Mouse (Mus musculus) hindbrain, embryonic 15.5 days (tissue): ENCODE measurements at regions not wholly inside any gene's neighbourhood (a gene's known extent, or its start where the extent isn't known, plus 50 kb on each side); places are given as distances from the start of the nearest gene placed in this dataset.

Experiments used
- ATAC-seq: fragments of 200-750 bp; cut with Nextera tagmentation; 2 replicates; pipeline ENCODE4 v1.8.0; 2017; ENCODE audit warnings: low read depth, moderate number of reproducible peaks, moderate TSS enrichment; ENCODE audit not compliant: low FRiP score
- H3K27ac ChIP-seq: fragments of 300-500 bp; sonication (generic); replicated peaks from 2 replicates; pipeline ENCODE4 v1.5.1; 2015; ENCODE audit warnings: mild to moderate bottlenecking, inconsistent platforms
- H3K27me3 ChIP-seq: fragments of 300-500 bp; sonication (generic); 2 replicates; pipeline ENCODE4 v1.6.1; 2015; ENCODE audit warnings: control low read depth, inconsistent platforms
- H3K36me3 ChIP-seq: fragments of 300-500 bp; sonication (generic); 2 replicates; pipeline ENCODE4 v1.6.1; 2015; ENCODE audit warnings: control low read depth, inconsistent platforms
- H3K4me1 ChIP-seq: fragments of 300-500 bp; sonication (generic); replicated peaks from 2 replicates; pipeline ENCODE4 v1.6.1; 2015; ENCODE audit warnings: control low read depth, inconsistent platforms
- H3K4me2 ChIP-seq: fragments of 300-500 bp; sonication (generic); 2 replicates; pipeline ENCODE4 v1.6.1; 2015; ENCODE audit warnings: moderate library complexity, mild to moderate bottlenecking, inconsistent platforms
- H3K4me3 ChIP-seq: fragments of 300-500 bp; sonication (generic); 2 replicates; pipeline ENCODE4 v1.5.1; 2015; ENCODE audit warnings: mild to moderate bottlenecking, inconsistent platforms
- H3K9ac ChIP-seq: fragments of 300-500 bp; sonication (generic); 2 replicates; pipeline ENCODE4 v1.6.1; 2015; ENCODE audit warnings: inconsistent platforms
- H3K9me3 ChIP-seq: fragments of 300-500 bp; sonication (generic); 2 replicates; pipeline ENCODE4 v1.6.1; 2016; ENCODE audit warnings: control low read depth, inconsistent platforms
- WGBS: fragments of 180-500 bp; shearing (Covaris S2); methylation state at CpG from one replicate; pipeline ENCODE4 v1.1.7; 2015; 5-methylcytosine and 5-hydroxymethylcytosine counted together

- no peaks in the 10 kb centered on the region for H3K9me3 ChIP-seq
Measured at GRCm38 (mm10) chr1:12354531-12354930, 940.6 kb downstream of the A830018L16Rik start.

DNA sequence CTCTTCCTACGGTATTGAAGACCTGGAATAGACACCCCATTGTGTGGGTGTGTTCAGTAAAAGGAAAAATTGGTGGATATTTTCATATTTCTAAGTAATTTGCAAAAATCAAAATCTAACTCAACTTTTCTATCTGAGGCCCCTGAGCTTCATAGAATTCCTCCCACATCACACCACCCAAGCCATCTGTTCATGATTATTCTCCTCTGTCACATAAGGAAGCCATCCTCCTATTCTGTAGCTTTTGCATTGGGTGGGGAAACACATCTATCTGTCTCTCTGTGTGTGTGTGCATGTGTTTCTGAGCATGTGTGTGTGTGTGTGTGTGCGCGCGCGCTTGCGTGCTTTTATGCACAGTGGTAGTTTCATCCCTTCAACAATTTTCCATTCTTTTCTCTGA is 954.0 kb downstream of the A830018L16Rik start:
- 97% methylated on average over 6 of the region's 6 CpGs for WGBS
- Histone ChIP-seq H3K4me3 (no peak overlapping the region), H3K36me3 (no peaks in the 10 kb centered on the region), H3K4me1 (no peaks in the 10 kb centered on the region), H3K4me2 (no peak overlapping the region), H3K27ac (no peak overlapping the region), H3K27me3 (no peaks in the 10 kb centered on the region), H3K9ac (no peak overlapping the region), H3K9me3 (no peaks in the 10 kb centered on the region)
- no peak for ATAC-seq

More at GRCm38 (mm10) chr1:12354531-12354930, 940.6 kb downstream of the A830018L16Rik start:
- no peak overlapping the region for H3K9ac ChIP-seq
- H3K36me3 ChIP-seq = no peaks in the 10 kb centered on the region
- no peak for ATAC-seq
- H3K4me1 ChIP-seq = no peaks in the 10 kb centered on the region
- no peak overlapping the region for H3K27ac ChIP-seq
- no peaks in the 10 kb centered on the region for H3K27me3 ChIP-seq
- H3K4me3 ChIP-seq = no peak overlapping the region
- no peak overlapping the region for H3K4me2 ChIP-seq

- Histone ChIP-seq H3K4me2 (no peak overlapping the region), H3K4me3 (no peak overlapping the region), H3K4me1 (no peaks in the 10 kb centered on the region), H3K36me3 (no peaks in the 10 kb centered on the region), H3K9ac (no peak overlapping the region), H3K27ac (no peak overlapping the region), H3K9me3 (no peaks in the 10 kb centered on the region), H3K27me3 (no peaks in the 10 kb centered on the region)
- ATAC-seq = no peak
Measured at GRCm38 (mm10) chr1:12372968-12373367, 959.1 kb downstream of the A830018L16Rik start.

DNA sequence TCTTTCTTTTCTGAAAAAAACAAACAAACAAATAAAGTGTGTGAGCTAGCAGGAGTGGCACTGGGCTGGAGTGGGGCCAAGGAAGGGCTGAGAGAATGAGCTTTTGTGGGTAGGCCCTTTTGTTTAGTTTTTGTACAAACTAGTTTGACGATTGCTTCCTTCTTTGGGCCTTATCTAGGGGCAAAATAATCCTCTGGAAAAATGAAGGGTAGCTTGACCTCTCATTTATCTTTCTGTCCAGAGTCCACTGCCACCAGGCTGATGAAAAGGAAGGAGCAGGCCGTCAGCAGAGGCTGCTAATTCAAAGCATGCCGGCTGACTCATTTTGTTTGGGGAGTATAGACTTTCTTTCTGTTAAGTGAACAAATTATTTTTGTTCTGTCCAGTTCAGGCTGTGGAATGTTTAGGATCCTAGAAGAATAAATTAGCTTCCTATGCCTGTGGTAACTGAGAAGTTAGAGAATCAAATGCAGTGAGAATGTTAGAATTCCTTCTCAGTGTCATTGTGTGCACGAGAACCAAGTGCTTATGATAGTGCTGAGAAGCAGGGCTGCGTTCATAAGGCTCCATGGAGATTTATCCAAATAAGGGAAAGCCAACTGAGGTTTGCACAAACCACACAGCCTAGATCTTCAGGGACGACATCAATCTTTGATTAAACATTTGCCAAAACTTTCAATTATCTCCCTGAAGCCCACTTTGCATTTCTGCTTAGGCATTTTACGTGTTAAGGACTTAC is 984.4 kb downstream of the A830018L16Rik start:
- Histone ChIP-seq H3K4me1 (peaks cover 8% of the 10 kb centered on the region; the same call in 1 of the 2 replicates), H3K9ac (no peak overlapping the region), H3K4me3 (no peak overlapping the region), H3K27ac (no peak overlapping the region), H3K9me3 (no peaks in the 10 kb centered on the region), H3K4me2 (no peak overlapping the region), H3K27me3 (no peaks in the 10 kb centered on the region), H3K36me3 (no peaks in the 10 kb centered on the region)
- 17% methylated on average over 7 of the region's 7 CpGs for WGBS
- ATAC-seq = no peak

GRCm38 (mm10) chr1:12405391-12406270 is 991.7 kb downstream of the A830018L16Rik start:
- H3K4me3 ChIP-seq = no peak overlapping the region
- no peak overlapping the region for H3K4me2 ChIP-seq
- no peaks in the 10 kb centered on the region for H3K27me3 ChIP-seq
- WGBS = 80% methylated on average over 4 of the region's 4 CpGs
- H3K4me1 ChIP-seq = no peaks in the 10 kb centered on the region
- ATAC-seq = no peak
- no peak overlapping the region for H3K27ac ChIP-seq
- H3K9ac ChIP-seq = no peak overlapping the region
- no peaks in the 10 kb centered on the region for H3K36me3 ChIP-seq
- no peaks in the 10 kb centered on the region for H3K9me3 ChIP-seq

GRCm38 (mm10) chr1:12409738-12410523 is 996.0 kb downstream of the A830018L16Rik start:
- Histone ChIP-seq H3K9me3 (no peaks in the 10 kb centered on the region), H3K4me1 (no peaks in the 10 kb centered on the region), H3K27me3 (no peaks in the 10 kb centered on the region), H3K36me3 (no peaks in the 10 kb centered on the region), H3K4me2 (no peak overlapping the region), H3K9ac (no peak overlapping the region), H3K4me3 (no peak overlapping the region), H3K27ac (no peak overlapping the region)
- WGBS = 34% methylated on average over 6 of the region's 6 CpGs
- ATAC-seq = peak; percentile 84

DNA sequence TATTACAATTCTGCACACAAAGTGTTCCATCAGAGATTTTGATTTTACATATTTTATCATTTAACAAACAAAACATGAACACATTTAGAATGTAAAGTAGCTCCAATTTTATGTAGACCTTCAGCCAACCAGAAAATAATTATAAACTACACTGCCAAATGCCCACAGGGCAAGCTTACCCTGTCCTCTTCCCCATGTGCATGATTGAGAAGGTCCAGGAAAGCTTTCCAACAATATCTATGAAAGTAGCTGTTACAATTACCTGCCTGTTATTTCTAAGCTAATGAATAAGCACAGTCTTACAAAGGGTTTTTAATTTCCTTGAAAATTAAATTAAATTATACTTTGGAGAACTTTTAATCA is 996.6 kb downstream of the A830018L16Rik start:
- peak; percentile 55; the same call in 1 of the 2 replicates for ATAC-seq
- no peak overlapping the region for H3K4me3 ChIP-seq
- H3K4me1 ChIP-seq = no peaks in the 10 kb centered on the region
- H3K9ac ChIP-seq = no peak overlapping the region
- no peak overlapping the region for H3K27ac ChIP-seq
- no peak overlapping the region for H3K4me2 ChIP-seq
- H3K27me3 ChIP-seq = no peaks in the 10 kb centered on the region
- no peaks in the 10 kb centered on the region for H3K36me3 ChIP-seq
- no peaks in the 10 kb centered on the region for H3K9me3 ChIP-seq

- H3K36me3 ChIP-seq = no peaks in the 10 kb centered on the region
Measured at GRCm38 (mm10) chr1:12424510-12424909, 1010.6 kb downstream of the A830018L16Rik start.

DNA sequence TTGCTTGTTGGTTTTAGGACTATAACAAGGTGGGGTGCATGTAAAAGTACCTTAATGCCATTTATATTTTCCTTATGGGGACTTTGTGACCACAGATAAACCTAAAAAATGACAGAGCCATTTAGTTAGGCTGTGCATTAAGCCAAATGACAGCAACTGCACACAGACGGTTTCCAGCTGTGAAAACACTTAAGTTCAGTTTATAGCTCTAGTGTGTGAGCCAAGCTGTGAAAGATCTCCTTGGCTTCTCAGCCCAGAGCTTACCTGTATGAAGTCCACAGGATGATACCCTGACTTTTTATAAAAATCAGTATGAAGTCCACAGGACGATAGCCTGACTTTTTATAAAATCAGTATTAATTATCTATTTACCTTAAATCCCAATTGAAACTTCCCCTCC is 1024.0 kb downstream of the A830018L16Rik start:
- H3K4me2 ChIP-seq = no peak overlapping the region
- no peak for ATAC-seq
- no peak overlapping the region for H3K9ac ChIP-seq
- no peaks in the 10 kb centered on the region for H3K36me3 ChIP-seq
- no peaks in the 10 kb centered on the region; the same call in 1 of the 2 replicates for H3K4me1 ChIP-seq
- no peaks in the 10 kb centered on the region for H3K9me3 ChIP-seq
- H3K27me3 ChIP-seq = no peaks in the 10 kb centered on the region
- WGBS = 76% methylated on average over 2 of the region's 2 CpGs
- no peak overlapping the region for H3K27ac ChIP-seq
- no peak overlapping the region for H3K4me3 ChIP-seq

More at GRCm38 (mm10) chr1:12424510-12424909, 1010.6 kb downstream of the A830018L16Rik start:
- H3K9ac ChIP-seq = no peak overlapping the region
- no peaks in the 10 kb centered on the region for H3K4me1 ChIP-seq
- no peaks in the 10 kb centered on the region for H3K9me3 ChIP-seq
- WGBS = 78% methylated on average over 2 of the region's 2 CpGs
- H3K27me3 ChIP-seq = no peaks in the 10 kb centered on the region
- no peak overlapping the region for H3K4me3 ChIP-seq
- ATAC-seq = no peak
- no peak overlapping the region for H3K27ac ChIP-seq
- no peak overlapping the region for H3K4me2 ChIP-seq

- no peak overlapping the region for H3K27ac ChIP-seq
- 94% methylated on average over 2 of the region's 2 CpGs for WGBS
- no peaks in the 10 kb centered on the region for H3K4me1 ChIP-seq
- H3K4me2 ChIP-seq = no peak overlapping the region
- no peaks in the 10 kb centered on the region for H3K9me3 ChIP-seq
- H3K27me3 ChIP-seq = no peaks in the 10 kb centered on the region
- H3K4me3 ChIP-seq = no peak overlapping the region
- no peaks in the 10 kb centered on the region for H3K36me3 ChIP-seq
- ATAC-seq = no peak
- H3K9ac ChIP-seq = no peak overlapping the region
Measured at GRCm38 (mm10) chr1:12466255-12466654, 1052.3 kb downstream of the A830018L16Rik start.

- Histone ChIP-seq H3K27ac (no peak overlapping the region), H3K4me3 (no peak overlapping the region), H3K4me2 (no peak overlapping the region), H3K9ac (no peak overlapping the region), H3K9me3 (no peaks in the 10 kb centered on the region), H3K36me3 (no peaks in the 10 kb centered on the region), H3K4me1 (no peaks in the 10 kb centered on the region), H3K27me3 (no peaks in the 10 kb centered on the region)
- 76% methylated on average over 5 of the region's 5 CpGs for WGBS
- no peak for ATAC-seq
Measured at GRCm38 (mm10) chr1:12478983-12479763, 1065.3 kb downstream of the A830018L16Rik start.
